Mouse (Mus musculus) brain, embryonic 14.5 days (tissue): ENCODE results near the gene Trim44.

ENCODE experiments used
- CTCF ChIP-seq: fragments of 200-500 bp; IDR thresholded peaks from 2 replicates; pipeline ENCODE4 v1.5.1; 2012; ENCODE audit warnings: inconsistent platforms, mild to moderate bottlenecking, moderate library complexity, borderline replicate concordance; ENCODE audit not compliant: insufficient read depth, insufficient read length; ENCODE audit errors: extremely low read depth
- POLR2A ChIP-seq: fragments of 200-500 bp; IDR thresholded peaks from 2 replicates; pipeline ENCODE4 v1.6.1; 2012; ENCODE audit warnings: mild to moderate bottlenecking, inconsistent platforms, borderline replicate concordance; ENCODE audit not compliant: poor library complexity, insufficient read depth, insufficient read length, severe bottlenecking; ENCODE audit errors: extremely low read depth

GRCm38 (mm10) chr2:102292051-102292450 is 115.6 kb downstream of the Trim44 start:
- TF ChIP-seq POLR2A = no peak
- no peak for TF ChIP-seq CTCF
